Mouse (Mus musculus) left cerebral cortex, postnatal 10 days (tissue): ENCODE measurements around the gene Htt. TPM values are rescaled to one million over a fixed set of nuclear protein-coding genes. Genes with fewer than 3 reads are reported as not detected.

Source experiments
- DNase-seq, 2 experiments: peaks; one replicate each; pipeline ENCODE4 v3.0.0; 2021 to 2022; ENCODE audit warnings: low spot score in 2 of 2, mixed read lengths in 1 of 2; ENCODE audit errors: extremely low spot score in 1 of 2
- intact Hi-C: fragments of 180-260 bp; cut with DNase I; formaldehyde crosslinking; loops from one replicate; pipeline ENCODE4 v1.15.1; 2025
- microRNA-seq: library from miRNA; unstranded; fragments of <30 nt; microRNA quantifications from one replicate; pipeline ENCODE4 v1.2.0, GENCODE M21; 2022
- total RNA-seq, 2 experiments: library from RNA; stranded (reverse); gene quantifications; 2 replicates each; pipeline ENCODE4 v1.2.3; 2021

Htt gene
- total RNA-seq, 2 experiments from 2014 or later: 66.8 to 70.7 TPM

DNA sequence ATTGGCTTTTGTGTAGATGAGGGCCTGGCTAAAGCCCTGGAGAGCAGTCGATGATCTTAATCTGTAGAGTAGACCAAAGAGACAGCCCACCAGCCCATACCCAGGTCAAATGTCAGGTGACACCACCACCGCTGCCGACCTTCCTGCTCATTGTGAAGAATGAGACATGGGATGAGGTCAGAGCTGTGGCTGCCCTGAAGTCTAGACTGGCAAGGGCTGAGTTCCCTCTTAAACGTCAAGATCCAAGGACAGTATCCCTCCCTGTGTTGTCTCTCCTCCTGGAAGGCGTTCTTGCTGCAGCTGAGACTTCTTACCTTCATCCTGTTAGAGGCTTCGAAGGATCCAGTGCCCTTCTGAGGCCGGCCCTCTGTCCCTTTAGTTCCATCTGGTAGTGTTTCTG, 194.6 kb downstream of the Htt start:
- intact Hi-C loops: no loop called here
- no peak for DNase-seq

DNA sequence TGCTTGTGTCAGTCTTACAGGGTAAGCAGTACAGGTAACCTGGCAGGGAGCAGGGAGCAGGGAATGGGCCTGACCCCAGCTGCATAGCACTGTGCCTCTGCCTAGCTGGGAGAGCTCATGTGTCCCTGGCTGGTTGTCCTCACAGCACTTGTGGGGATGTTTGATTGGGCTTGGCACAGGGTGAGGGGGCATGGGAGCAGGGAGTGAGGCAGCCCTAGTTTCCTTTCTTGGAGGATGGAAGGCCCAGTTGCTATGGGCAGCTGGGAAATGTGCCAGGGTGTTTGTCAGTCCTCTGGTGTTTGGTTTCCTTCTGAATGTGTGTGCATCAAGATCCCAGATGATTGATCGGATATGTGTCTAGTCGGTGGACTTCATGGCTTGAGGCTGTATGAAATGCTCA, 195.5 kb downstream of the Htt start:
- DNase-seq: peak; percentile 64 to 65
- intact Hi-C loops: no loop called here

DNA sequence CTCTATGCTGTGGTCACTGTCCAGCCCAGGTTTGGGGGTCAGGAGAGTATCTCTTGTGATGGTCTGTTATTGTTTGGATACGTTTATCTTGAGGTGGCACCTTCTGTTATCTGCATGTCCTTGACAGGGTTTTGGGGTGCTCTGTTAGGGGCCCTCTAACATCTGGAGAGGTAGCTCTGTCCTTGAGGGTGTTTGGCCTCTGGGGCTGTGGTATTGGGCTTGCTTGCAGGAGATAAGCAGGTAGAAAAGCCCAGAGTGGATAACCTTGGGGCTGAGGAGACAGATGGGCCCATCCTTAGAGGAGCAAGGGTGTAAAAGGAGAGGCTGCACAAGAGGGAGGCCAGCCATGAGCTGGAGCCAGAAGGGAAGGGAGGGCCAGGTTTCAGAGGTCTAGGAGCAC, 198.5 kb downstream of the Htt start:
- no peak for DNase-seq
- intact Hi-C loops: no loop called here

Small RNAs within 50 kb of the gene (microRNA-seq; reads per million reads assigned to microRNA genes)
- gene Mir467g: not detected

Other genes starting within 250 kb of the Htt start
- 10 to 100 TPM; 11.2 to 11.5 TPM for gene Tnip2, start 247.7 kb upstream of the Htt start, total RNA-seq
- gene Sh3bp2, start 235.9 kb upstream of the Htt start, total RNA-seq: 1 to 10 TPM; 6.4 to 7.3 TPM
- gene Add1, start 188.1 kb upstream of the Htt start, total RNA-seq: 100 to 1,000 TPM; 294 to 308 TPM
- 10 to 100 TPM; 44.1 to 53.3 TPM for gene Mfsd10, start 124.5 kb upstream of the Htt start, total RNA-seq
- gene Nop14, start 101.6 kb upstream of the Htt start, total RNA-seq: 10 to 100 TPM; 18.3 to 21.7 TPM
- gene Grk4, start 101.4 kb upstream of the Htt start, total RNA-seq: 1 to 10 TPM; 4.1 to 4.8 TPM
- gene Msantd1, start 146.3 kb downstream of the Htt start, total RNA-seq: 10 to 100 TPM; 15.6 to 16.6 TPM
- gene Rgs12, start 187.7 kb downstream of the Htt start, total RNA-seq: 10 to 100 TPM; 58.1 to 65.2 TPM